Mouse (Mus musculus) brain, adult 10 weeks (tissue): ENCODE data around the gene Ntrk2. TPM values are rescaled to one million over a fixed set of nuclear protein-coding genes. Genes with fewer than 3 reads are reported as not detected.

ENCODE experiments used
- polyA plus RNA-seq: library from polyadenylated mRNA; stranded (reverse); fragments of 350-450 nt; fragmentation: Illumina TruSeq; extraction: RNeasy Lipid Tissue Mini Kit (QIAGEN cat#74804); gene quantifications from one replicate; pipeline ENCODE4 v1.2.3, GENCODE M21; 2015; ENCODE audit warnings: low read depth, low replicate concordance

Ntrk2 gene
- polyA plus RNA-seq, result 234 TPM

GRCm38 (mm10) chr13:58806397-58806892 lies at the start of gene Ntrk2:
Gene Ntrk2 (plus strand): TSS chr13:58806569.

Other genes starting within 250 kb of the Ntrk2 start
- not detected for gene Slc28a3, start 195.7 kb upstream of the Ntrk2 start, polyA plus RNA-seq